Comparison of ENCODE assay signal across 26 mouse cellular contexts in the genomic region with DNA sequence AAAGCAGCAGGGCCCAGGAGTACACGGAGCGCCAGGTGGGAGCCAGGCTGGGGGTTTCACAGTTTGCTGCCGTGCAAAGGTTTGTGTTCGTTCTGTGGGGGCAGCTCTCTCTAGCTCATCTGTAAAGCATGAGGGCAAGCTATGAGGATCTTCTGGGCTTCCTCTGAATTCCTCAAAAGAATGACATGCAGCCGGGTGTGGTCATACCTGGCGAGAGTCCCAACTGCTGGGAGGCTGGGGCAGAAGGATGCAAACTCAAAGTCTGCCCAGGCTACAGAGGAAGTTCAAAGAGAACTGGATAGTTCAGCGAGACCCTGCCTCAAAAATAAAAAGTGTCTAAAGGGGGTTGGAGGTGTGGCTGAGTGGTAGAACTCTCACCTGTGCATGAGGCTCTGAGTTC. TPM values are rescaled to one million over a fixed set of nuclear protein-coding genes. Genes with fewer than 3 reads are reported as not detected.
A peak's percentile ranks its signal among the peaks of the same experiment; 100 is the strongest.
DNase-seq lines count a peak whose midpoint lies in the region; ATAC-seq and TF ChIP-seq lines count a peak whose summit lies in the region.
"Had no signal": no experiment of that assay in that cellular context is flagged by ENCODE, and none has a peak within 500 bp of the region (broad histone marks: within the 10 kb centered on the region; RNA-seq: fewer than 3 reads in every experiment).

No protein-coding gene starts in this region.

- no peak for ATAC-seq in hindbrain, embryonic 12.5 days (ENCODE audit: low FRiP score)
- ATAC-seq: intestine, postnatal 0 days; Patski had no signal

- H3K4me3 ChIP-seq in layer of hippocampus, adult 2 months, result no peak overlapping the region
- H3K4me3 ChIP-seq in cortical plate, adult 2 months (ENCODE audit: insufficient read depth, low read length), result no peak overlapping the region
- no peak overlapping the region for H3K4me3 ChIP-seq in hindbrain, embryonic 12.5 days
- H3K4me3 ChIP-seq: embryonic facial prominence, embryonic 12.5 days; embryonic facial prominence, embryonic 15.5 days; heart, adult 2 months; heart, embryonic 10.5 days; heart, embryonic 13.5 days; hindbrain, embryonic 15.5 days had no signal

- DNase-seq in layer of hippocampus, adult 2 months (ENCODE audit: low spot score in 2 of 2), result no peak
- no peak for DNase-seq in layer of hippocampus, postnatal 10 days (ENCODE audit: low spot score in 2 of 2)
- DNase-seq in 3T3-L1 (ENCODE audit: low read depth, low spot score), result peak; percentile 70
- peak; percentile 61 for DNase-seq in Muller cell, postnatal 12 days (ENCODE audit: inconsistent ontology term)
- no peak for DNase-seq in lung, postnatal 4 days
- DNase-seq: adrenal gland, adult 2 months; adrenal gland, postnatal 14 days; B cell, adult 2 months; cerebellum, adult 11-12 months; cerebellum, adult 8-10 months; cerebellum, postnatal 14 days; gastrocnemius, postnatal 36 days; heart, adult 2 months; heart, postnatal 14 days; heart, postnatal 4 days; kidney, adult 2 months had no signal

- H3K27ac ChIP-seq in layer of hippocampus, adult 2 months, result peak overlapping the region; percentile 55; the same call in 1 of the 2 replicates
- H3K27ac ChIP-seq in cortical plate, adult 2 months (ENCODE audit: insufficient read depth, low read length), result 0 out of 2 replicates have a peak overlapping the region, but pooled peaks have one; percentile 6
- no peak overlapping the region for H3K27ac ChIP-seq in hindbrain, embryonic 12.5 days
- H3K27ac ChIP-seq: embryonic facial prominence, embryonic 12.5 days; embryonic facial prominence, embryonic 15.5 days; heart, adult 2 months; heart, embryonic 10.5 days; heart, embryonic 13.5 days; hindbrain, embryonic 15.5 days had no signal

- peaks cover 6% of the 10 kb centered on the region; the same call in 1 of the 2 replicates for H3K4me1 ChIP-seq in cortical plate, adult 2 months (ENCODE audit: control insufficient read depth, insufficient read depth, low read length)
- no peaks in the 10 kb centered on the region for H3K4me1 ChIP-seq in hindbrain, embryonic 12.5 days
- H3K4me1 ChIP-seq: embryonic facial prominence, embryonic 12.5 days; embryonic facial prominence, embryonic 15.5 days; heart, embryonic 10.5 days; heart, embryonic 13.5 days; hindbrain, embryonic 15.5 days had no signal

- TF ChIP-seq CTCF in layer of hippocampus, adult 2 months (conservative IDR thresholded peaks at IDR 0.05), result no peak
- no peak for TF ChIP-seq CTCF in cortical plate, adult 2 months (IDR thresholded peaks at IDR 0.05; ENCODE audit: extremely low read depth, insufficient read depth, low read length)

- H3K27me3 ChIP-seq in hindbrain, embryonic 12.5 days, result no peaks in the 10 kb centered on the region
- H3K27me3 ChIP-seq: CH12.LX; embryonic facial prominence, embryonic 12.5 days; embryonic facial prominence, embryonic 15.5 days; hindbrain, embryonic 15.5 days; Patski had no signal

- H3K36me3 ChIP-seq in hindbrain, embryonic 12.5 days, result no peaks in the 10 kb centered on the region
- H3K36me3 ChIP-seq: embryonic facial prominence, embryonic 12.5 days; embryonic facial prominence, embryonic 15.5 days; heart, embryonic 10.5 days; heart, embryonic 13.5 days; hindbrain, embryonic 15.5 days had no signal

- 88% methylated on average over 7 of the region's 7 CpGs for WGBS in hindbrain, embryonic 12.5 days

- no peak for TF ChIP-seq POLR2A in cortical plate, adult 2 months (IDR thresholded peaks at IDR 0.05; ENCODE audit: extremely low read depth, insufficient read depth, low read length)

- H3K9me3 ChIP-seq in hindbrain, embryonic 12.5 days (replicated peaks), result no peaks in the 10 kb centered on the region
- H3K9me3 ChIP-seq: embryonic facial prominence, embryonic 12.5 days; embryonic facial prominence, embryonic 15.5 days; heart, embryonic 10.5 days; heart, embryonic 13.5 days; hindbrain, embryonic 15.5 days had no signal

- no peak overlapping the region for H3K4me2 ChIP-seq in hindbrain, embryonic 12.5 days (replicated peaks)
- H3K4me2 ChIP-seq: embryonic facial prominence, embryonic 12.5 days; embryonic facial prominence, embryonic 15.5 days; heart, embryonic 13.5 days; hindbrain, embryonic 15.5 days had no signal

- H3K9ac ChIP-seq in hindbrain, embryonic 12.5 days, result no peak overlapping the region
- H3K9ac ChIP-seq: embryonic facial prominence, embryonic 12.5 days; embryonic facial prominence, embryonic 15.5 days; heart, embryonic 13.5 days; hindbrain, embryonic 15.5 days had no signal

RNA-seq across cellular contexts. Expression of a gene that starts 25.4 kb away (rescaled TPM):
- 10 to 100 TPM; 66.2 to 71.9 TPM for total RNA-seq in layer of hippocampus, adult 2 months (2021)
- 10 to 100 TPM; 59.9 to 64.5 TPM for total RNA-seq in layer of hippocampus, postnatal 10 days (2021)
- polyA plus RNA-seq in cortical plate, adult 2 months (2012; rRNA removed), result 76.2 and 79.2 TPM in 2 replicates
- 51.0 and 52.4 TPM in 2 replicates for polyA plus RNA-seq in hindbrain, embryonic 12.5 days (2016; fragmentation: Nextera tagmentation; extraction: Ambion mirVana)

Comparison
In these comparisons a context has a peak if more than half of its experiments do, and no peak if none do; other contexts are left out.
1. DNase-seq: peak in 3T3-L1 (single experiment) and Muller cell, postnatal 12 days (single experiment); none in layer of hippocampus, adult 2 months (0 of 2), layer of hippocampus, postnatal 10 days (0 of 2) and lung, postnatal 4 days (0 of 2).